8 mouse cellular contexts compared by ENCODE assay signal in genomic region chr4:131253443-131253817, GRCm38 (mm10).
DNase-seq lines count a peak whose midpoint lies in the region; ATAC-seq and TF ChIP-seq lines count a peak whose summit lies in the region.

No protein-coding gene starts in this region.

- ATAC-seq in heart, postnatal 0 days (ENCODE audit: insufficient read depth, low read depth) = peak; percentile 7; the same call in 1 of the 2 replicates
- no peak for ATAC-seq in embryonic facial prominence, embryonic 13.5 days (ENCODE audit: insufficient number of reproducible peaks, insufficient read depth, low FRiP score, low TSS enrichment, low read depth)
- no peak for ATAC-seq in hindbrain, embryonic 14.5 days (ENCODE audit: low FRiP score)
- ATAC-seq in midbrain, embryonic 14.5 days (ENCODE audit: low FRiP score, low TSS enrichment) = no peak

- TF ChIP-seq CTCF in heart, postnatal 0 days (IDR thresholded peaks at IDR 0.05; ENCODE audit: low read depth) = no peak
- no peak for TF ChIP-seq CTCF in heart, adult 2 months (IDR thresholded peaks at IDR 0.05)
- no peak; the same call in 1 of the 2 replicates for TF ChIP-seq CTCF in layer of hippocampus, adult 2 months (conservative IDR thresholded peaks at IDR 0.05)

- no peak for TF ChIP-seq EP300 in heart, postnatal 0 days (IDR thresholded peaks at IDR 0.05; ENCODE audit: low read depth)
- TF ChIP-seq EP300 in heart, adult 2 months (IDR thresholded peaks at IDR 0.05; ENCODE audit: insufficient read depth, low read depth, low read length) = no peak

- no peaks in the 10 kb centered on the region for H3K36me3 ChIP-seq in heart, postnatal 0 days (replicated peaks; ENCODE audit: control insufficient read depth, insufficient read depth, low read length)
- no peaks in the 10 kb centered on the region for H3K36me3 ChIP-seq in heart, adult 2 months (ENCODE audit: control insufficient read depth, insufficient read depth, low read length)
- no peaks in the 10 kb centered on the region for H3K36me3 ChIP-seq in embryonic facial prominence, embryonic 13.5 days
- no peaks in the 10 kb centered on the region for H3K36me3 ChIP-seq in hindbrain, embryonic 14.5 days (replicated peaks; ENCODE audit: control insufficient read depth, insufficient read depth)
- no peaks in the 10 kb centered on the region for H3K36me3 ChIP-seq in midbrain, embryonic 14.5 days (ENCODE audit: control insufficient read depth, insufficient read depth, low read length)

- H3K79me2 ChIP-seq in heart, adult 2 months (replicated peaks; ENCODE audit: control insufficient read depth, insufficient read depth, low read length) = no peaks in the 10 kb centered on the region

- H3K4me2 ChIP-seq in heart, postnatal 0 days (ENCODE audit: low read depth, low read length) = peak overlapping the region; percentile 48
- peak overlapping the region; percentile 52 for H3K4me2 ChIP-seq in embryonic facial prominence, embryonic 13.5 days
- H3K4me2 ChIP-seq in hindbrain, embryonic 14.5 days (replicated peaks) = peak overlapping the region; percentile 38
- H3K4me2 ChIP-seq in midbrain, embryonic 14.5 days (ENCODE audit: low read length) = peak overlapping the region; percentile 49

- H3K4me3 ChIP-seq in heart, postnatal 0 days (ENCODE audit: low read depth, low read length) = no peak overlapping the region
- H3K4me3 ChIP-seq in heart, adult 2 months = no peak overlapping the region
- peak overlapping the region; percentile 30; the same call in 1 of the 2 replicates for H3K4me3 ChIP-seq in embryonic facial prominence, embryonic 13.5 days
- H3K4me3 ChIP-seq in hindbrain, embryonic 14.5 days (replicated peaks; ENCODE audit: low read length) = no peak overlapping the region
- H3K4me3 ChIP-seq in midbrain, embryonic 14.5 days (replicated peaks; ENCODE audit: low read depth, low read length) = no peak overlapping the region
- no peak overlapping the region; the same call in 1 of the 2 replicates for H3K4me3 ChIP-seq in layer of hippocampus, adult 2 months

- H3K27me3 ChIP-seq in heart, postnatal 0 days (ENCODE audit: control insufficient read depth, insufficient read depth, low read length) = peaks cover 8% of the 10 kb centered on the region; the same call in 1 of the 2 replicates
- 0 out of 2 replicates have a peak, but pooled peaks cover 1% of the 10 kb centered on the region for H3K27me3 ChIP-seq in heart, adult 2 months (ENCODE audit: control insufficient read depth, insufficient read depth, low read length)
- H3K27me3 ChIP-seq in embryonic facial prominence, embryonic 13.5 days = peaks cover 15% of the 10 kb centered on the region
- H3K27me3 ChIP-seq in hindbrain, embryonic 14.5 days (ENCODE audit: control insufficient read depth, insufficient read depth, low read length) = 0 out of 2 replicates have a peak, but pooled peaks cover 10% of the 10 kb centered on the region
- no peaks in the 10 kb centered on the region for H3K27me3 ChIP-seq in midbrain, embryonic 14.5 days (ENCODE audit: control insufficient read depth, insufficient read depth, low read length)

- no peak for TF ChIP-seq POLR2A in heart, adult 2 months (IDR thresholded peaks at IDR 0.05; ENCODE audit: insufficient read depth, low read depth, low read length)

- no peak for DNase-seq in heart, postnatal 0 days (ENCODE audit: low spot score)
- DNase-seq in heart, adult 2 months = no peak
- no peak for DNase-seq in hindbrain, embryonic 14.5 days (ENCODE audit: low spot score)
- no peak for DNase-seq in midbrain, embryonic 14.5 days
- DNase-seq in cerebellum, adult 9-10 months = no peak
- DNase-seq in layer of hippocampus, adult 2 months (ENCODE audit: low spot score in 2 of 2) = no peak
- no peak for DNase-seq in liver

- WGBS in heart, postnatal 0 days = under 1% methylated on average over 8 of the region's 8 CpGs
- WGBS in heart, adult 2 months = 2% methylated on average over 8 of the region's 8 CpGs
- 7% methylated on average over 8 of the region's 8 CpGs for WGBS in embryonic facial prominence, embryonic 13.5 days
- 9% methylated on average over 8 of the region's 8 CpGs for WGBS in hindbrain, embryonic 14.5 days
- 4% methylated on average over 8 of the region's 8 CpGs for WGBS in midbrain, embryonic 14.5 days

- H3K4me1 ChIP-seq in heart, postnatal 0 days (ENCODE audit: control insufficient read depth, insufficient read depth) = peaks cover 8% of the 10 kb centered on the region; the same call in 1 of the 2 replicates
- peaks cover 11% of the 10 kb centered on the region for H3K4me1 ChIP-seq in heart, adult 2 months (ENCODE audit: control insufficient read depth, insufficient read depth, low read length)
- H3K4me1 ChIP-seq in embryonic facial prominence, embryonic 13.5 days = peaks cover 5% of the 10 kb centered on the region; the same call in 1 of the 2 replicates
- H3K4me1 ChIP-seq in hindbrain, embryonic 14.5 days (replicated peaks; ENCODE audit: control insufficient read depth, insufficient read depth, low read length) = no peaks in the 10 kb centered on the region
- H3K4me1 ChIP-seq in midbrain, embryonic 14.5 days (ENCODE audit: control insufficient read depth, insufficient read depth, low read length) = peaks cover 6% of the 10 kb centered on the region; the same call in 1 of the 2 replicates

- no peaks in the 10 kb centered on the region for H3K9me3 ChIP-seq in heart, postnatal 0 days (replicated peaks; ENCODE audit: control insufficient read depth, low read length)
- H3K9me3 ChIP-seq in embryonic facial prominence, embryonic 13.5 days = no peaks in the 10 kb centered on the region
- no peaks in the 10 kb centered on the region for H3K9me3 ChIP-seq in hindbrain, embryonic 14.5 days (ENCODE audit: control insufficient read depth, low read length)
- no peaks in the 10 kb centered on the region for H3K9me3 ChIP-seq in midbrain, embryonic 14.5 days (ENCODE audit: control insufficient read depth, low read length)

- intact Hi-C loops in heart, adult 2 months (cut with DNase I) = loop anchor here (1.0 to 5.0 kb wide), 5 partner anchors 111 to 585 kb away; partner anchors contain the start of gene Ptpru

- no peak overlapping the region for H3K27ac ChIP-seq in heart, postnatal 0 days (ENCODE audit: low read depth)
- H3K27ac ChIP-seq in heart, adult 2 months = no peak overlapping the region
- H3K27ac ChIP-seq in embryonic facial prominence, embryonic 13.5 days = no peak overlapping the region
- H3K27ac ChIP-seq in hindbrain, embryonic 14.5 days = no peak overlapping the region
- no peak overlapping the region for H3K27ac ChIP-seq in midbrain, embryonic 14.5 days (replicated peaks; ENCODE audit: low read depth, low read length)
- H3K27ac ChIP-seq in layer of hippocampus, adult 2 months = no peak overlapping the region

- no peak overlapping the region for H3K9ac ChIP-seq in heart, postnatal 0 days (replicated peaks; ENCODE audit: low read depth, low read length)
- H3K9ac ChIP-seq in heart, adult 2 months (ENCODE audit: low read depth, low read length) = no peak overlapping the region
- no peak overlapping the region for H3K9ac ChIP-seq in embryonic facial prominence, embryonic 13.5 days
- no peak overlapping the region for H3K9ac ChIP-seq in hindbrain, embryonic 14.5 days
- H3K9ac ChIP-seq in midbrain, embryonic 14.5 days (replicated peaks; ENCODE audit: low read length) = no peak overlapping the region
